Mouse (Mus musculus) forebrain, embryonic 11.5 days (tissue): ENCODE data around the gene Dclk1. TPM values are rescaled to one million over a fixed set of nuclear protein-coding genes. Genes with fewer than 3 reads are reported as not detected.
A peak's percentile ranks its signal among the peaks of the same experiment; 100 is the strongest.

Source experiments
- ATAC-seq: fragments of 200-750 bp; cut with Nextera tagmentation; replicated peaks from 2 replicates; pipeline ENCODE4 v1.8.0; 2017; ENCODE audit warnings: moderate TSS enrichment; ENCODE audit not compliant: low FRiP score
- DNase-seq: peaks from one replicate; pipeline ENCODE4 v3.0.0-alpha.2; 2017; ENCODE audit warnings: low spot score
- H3K27ac ChIP-seq: fragments of 300-500 bp; sonication (generic); 2 replicates; pipeline ENCODE4 v1.5.1; 2014; ENCODE audit warnings: low read depth, low read length
- H3K27me3 ChIP-seq: fragments of 300-500 bp; sonication (generic); 2 replicates; pipeline ENCODE4 v1.6.1; 2014; ENCODE audit warnings: mild to moderate bottlenecking, low read length, mixed read lengths; ENCODE audit not compliant: control insufficient read depth, insufficient read depth
- H3K36me3 ChIP-seq: fragments of 300-500 bp; sonication (generic); 2 replicates; pipeline ENCODE4 v1.6.1; 2014; ENCODE audit warnings: mild to moderate bottlenecking, low read length, moderate library complexity, mixed read lengths; ENCODE audit not compliant: control insufficient read depth, insufficient read depth
- H3K4me1 ChIP-seq: fragments of 300-500 bp; sonication (generic); replicated peaks from 2 replicates; pipeline ENCODE4 v1.6.1; 2014; ENCODE audit warnings: low read length, mixed read lengths; ENCODE audit not compliant: control insufficient read depth, insufficient read depth
- H3K4me2 ChIP-seq: fragments of 300-500 bp; sonication (generic); 2 replicates; pipeline ENCODE4 v1.6.1; 2014; ENCODE audit warnings: low read depth, mild to moderate bottlenecking, low read length, moderate library complexity, mixed read lengths; ENCODE audit not compliant: severe bottlenecking
- H3K4me3 ChIP-seq: fragments of 300-500 bp; sonication (generic); 2 replicates; pipeline ENCODE4 v1.5.1; 2014; ENCODE audit warnings: low read depth, low read length
- H3K9ac ChIP-seq: fragments of 300-500 bp; sonication (generic); 2 replicates; pipeline ENCODE4 v1.6.1; 2014; ENCODE audit warnings: low read length
- H3K9me3 ChIP-seq: fragments of 300-500 bp; sonication (generic); 2 replicates; pipeline ENCODE4 v1.6.1; 2016; ENCODE audit warnings: low read length, mixed read lengths; ENCODE audit not compliant: control insufficient read depth
- WGBS: fragments of 180-500 bp; shearing (Covaris S2); extraction: QIAGEN DNeasy Blood & Tissue Kit; methylation state at CpG from one replicate; pipeline ENCODE4 v1.1.7; 2014; 5-methylcytosine and 5-hydroxymethylcytosine counted together
- polyA plus RNA-seq: library from polyadenylated mRNA; unstranded; fragments of >200 nt; fragmentation: Nextera tagmentation; extraction: Ambion mirVana; gene quantifications from 2 replicates; pipeline ENCODE4 v1.2.1, GENCODE M21; 2014

The Dclk1 gene
- polyA plus RNA-seq, 1 experiment from 2014 or later, result 77.5 TPM

DNA sequence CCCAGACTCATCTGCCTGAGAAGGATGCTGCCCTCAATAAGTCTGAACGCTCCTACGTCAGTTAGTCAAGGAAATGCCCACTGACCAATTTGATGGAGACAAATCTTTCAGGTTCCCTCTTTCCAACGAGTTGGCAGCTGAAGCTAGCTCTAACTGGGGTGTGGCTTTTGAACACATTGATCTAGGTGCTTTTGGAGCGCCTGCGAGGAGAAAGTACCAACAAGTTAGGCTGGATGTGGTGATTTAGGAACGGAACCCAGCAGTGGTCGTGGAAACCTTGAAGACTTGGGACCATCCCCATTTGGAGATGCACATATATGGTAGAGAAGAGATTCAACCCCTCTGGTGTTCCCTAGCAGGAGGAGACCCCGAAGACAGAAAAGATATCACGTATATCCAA lies 303.8 kb downstream of the Dclk1 start:
- H3K4me1 ChIP-seq, result peaks cover 5% of the 10 kb centered on the region; the same call in 1 of the 2 replicates
- ATAC-seq, result no peak
- WGBS, result 96% methylated on average over 9 of the region's 9 CpGs
- H3K27ac ChIP-seq, result no peak overlapping the region
- no peak overlapping the region for H3K9ac ChIP-seq
- H3K27me3 ChIP-seq, result no peaks in the 10 kb centered on the region
- H3K36me3 ChIP-seq, result no peaks in the 10 kb centered on the region
- no peak overlapping the region for H3K4me3 ChIP-seq
- no peaks in the 10 kb centered on the region for H3K9me3 ChIP-seq
- no peak overlapping the region for H3K4me2 ChIP-seq
- DNase-seq, result no peak

DNA sequence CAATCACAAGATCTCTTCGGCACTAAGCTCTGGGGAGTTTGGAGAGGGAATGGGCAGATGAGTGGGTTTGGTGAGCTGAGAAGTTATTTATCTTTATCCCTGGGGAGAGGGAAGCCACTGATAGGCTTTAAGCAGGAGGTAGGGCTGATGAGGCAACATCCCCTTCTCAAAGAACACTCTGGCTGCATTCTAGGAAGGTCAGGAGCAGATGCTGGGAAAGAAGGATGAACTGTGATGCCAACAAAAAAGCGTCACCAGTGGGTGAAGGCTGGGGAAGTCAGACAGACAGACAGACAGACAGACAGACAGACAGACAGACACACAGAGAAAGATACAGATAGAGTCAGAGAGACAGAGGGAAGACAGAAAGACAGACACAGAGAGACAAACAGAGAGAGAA lies 304.9 kb downstream of the Dclk1 start:
- ATAC-seq (no peak), DNase-seq (no peak)
- 81% methylated on average over 2 of the region's 2 CpGs for WGBS
- Histone ChIP-seq H3K9me3 (no peaks in the 10 kb centered on the region), H3K4me2 (no peak overlapping the region), H3K4me1 (peaks cover 5% of the 10 kb centered on the region; the same call in 1 of the 2 replicates), H3K27ac (no peak overlapping the region), H3K4me3 (no peak overlapping the region), H3K9ac (no peak overlapping the region), H3K27me3 (no peaks in the 10 kb centered on the region), H3K36me3 (no peaks in the 10 kb centered on the region)

DNA sequence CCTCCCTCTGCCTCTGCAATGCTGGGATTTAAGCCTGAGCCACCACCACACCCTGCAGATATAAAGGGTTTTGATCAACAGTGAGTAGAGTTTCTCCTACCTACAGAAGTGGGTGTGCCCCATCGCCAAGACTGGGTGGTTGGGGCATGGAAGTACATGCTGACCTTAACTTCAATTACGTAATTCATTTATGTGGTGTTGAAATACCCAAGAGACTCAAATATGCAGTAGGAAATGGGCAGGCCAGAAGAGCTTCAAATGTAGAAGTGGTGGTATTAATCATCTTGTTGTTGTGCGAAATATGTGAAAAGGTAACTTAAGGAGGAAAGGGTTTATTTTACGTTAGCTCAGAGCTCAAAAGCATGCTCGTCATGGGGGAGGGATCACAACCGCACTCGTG lies 307.2 kb downstream of the Dclk1 start:
- 92% methylated on average over 7 of the region's 7 CpGs for WGBS
- ATAC-seq (no peak), DNase-seq (no peak)
- H3K4me1 ChIP-seq, result no peaks in the 10 kb centered on the region
- no peaks in the 10 kb centered on the region for H3K27me3 ChIP-seq
- no peak overlapping the region for H3K4me2 ChIP-seq
- H3K9ac ChIP-seq, result no peak overlapping the region
- no peak overlapping the region for H3K4me3 ChIP-seq
- H3K27ac ChIP-seq, result no peak overlapping the region
- no peaks in the 10 kb centered on the region for H3K9me3 ChIP-seq
- no peaks in the 10 kb centered on the region for H3K36me3 ChIP-seq

DNA sequence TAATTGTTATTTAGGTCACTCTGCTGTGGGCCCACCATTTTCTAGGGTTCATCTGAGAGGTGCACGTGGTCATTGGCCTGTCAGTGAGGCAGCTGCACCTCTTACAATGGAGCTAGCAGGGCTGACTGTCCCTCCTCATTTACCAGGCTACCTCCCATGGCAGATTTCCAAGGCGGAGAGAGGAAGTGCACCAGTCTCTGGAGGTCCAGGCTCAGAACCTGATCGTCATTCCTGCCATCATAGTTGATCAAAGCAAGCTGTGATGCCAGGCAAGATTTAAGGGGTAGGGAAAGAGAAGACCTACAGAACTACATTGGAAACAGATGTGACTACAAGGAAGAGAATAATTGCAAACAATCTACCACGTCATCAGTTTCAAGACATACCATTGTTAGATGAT lies 308.8 kb downstream of the Dclk1 start:
- no peak overlapping the region for H3K4me2 ChIP-seq
- no peaks in the 10 kb centered on the region for H3K27me3 ChIP-seq
- no peak overlapping the region for H3K27ac ChIP-seq
- no peak overlapping the region for H3K9ac ChIP-seq
- no peaks in the 10 kb centered on the region for H3K4me1 ChIP-seq
- no peak for DNase-seq
- no peaks in the 10 kb centered on the region for H3K36me3 ChIP-seq
- H3K9me3 ChIP-seq, result no peaks in the 10 kb centered on the region
- ATAC-seq, result no peak
- 79% methylated on average over 4 of the region's 4 CpGs for WGBS
- no peak overlapping the region for H3K4me3 ChIP-seq

DNA sequence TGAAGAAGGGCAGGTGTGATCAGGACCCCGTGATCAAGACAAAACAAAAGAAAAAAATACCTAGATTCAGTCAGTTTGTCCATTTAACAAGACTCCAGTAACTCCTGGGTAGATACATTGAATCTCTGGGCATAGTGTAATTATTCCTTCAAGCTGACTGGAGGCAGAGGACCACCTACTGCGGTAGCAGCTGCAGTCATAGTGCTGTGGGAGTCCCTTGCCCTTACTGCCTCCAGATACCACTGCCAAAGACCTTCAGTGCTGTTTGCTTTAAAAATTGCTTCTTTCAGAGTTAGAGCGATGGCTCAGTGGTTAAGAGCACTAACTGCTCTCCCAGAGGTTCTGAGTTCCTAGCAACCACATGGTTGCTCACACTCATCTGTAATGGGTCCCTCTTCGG lies 309.7 kb downstream of the Dclk1 start:
- DNase-seq (no peak), ATAC-seq (no peak)
- WGBS, result 91% methylated on average over 4 of the region's 4 CpGs
- Histone ChIP-seq H3K9me3 (no peaks in the 10 kb centered on the region), H3K27me3 (no peaks in the 10 kb centered on the region), H3K4me1 (no peaks in the 10 kb centered on the region), H3K36me3 (no peaks in the 10 kb centered on the region), H3K4me2 (no peak overlapping the region), H3K27ac (no peak overlapping the region), H3K9ac (no peak overlapping the region), H3K4me3 (no peak overlapping the region)

DNA sequence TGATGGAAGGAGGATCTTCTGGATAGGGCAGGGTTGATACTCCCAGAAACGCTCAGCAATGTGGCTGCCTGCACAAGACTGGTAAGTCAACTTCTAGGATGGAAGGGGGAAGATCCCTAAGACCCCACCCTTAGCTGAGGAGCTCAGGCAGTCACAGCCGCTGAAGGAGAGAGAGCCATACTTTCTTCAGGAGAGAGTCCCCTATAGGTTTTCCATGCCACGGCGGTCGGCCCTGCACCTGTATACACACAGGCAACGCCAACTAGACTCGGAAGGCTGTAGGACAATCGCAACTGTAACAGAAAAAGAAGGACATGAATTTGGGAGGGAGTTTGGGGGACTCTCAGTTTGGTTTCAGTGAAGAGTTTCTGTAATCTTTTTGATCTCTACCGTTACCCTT lies 310.9 kb downstream of the Dclk1 start:
- no peak overlapping the region for H3K27ac ChIP-seq
- no peaks in the 10 kb centered on the region for H3K27me3 ChIP-seq
- no peak overlapping the region for H3K4me3 ChIP-seq
- ATAC-seq, result no peak
- no peaks in the 10 kb centered on the region for H3K9me3 ChIP-seq
- H3K4me1 ChIP-seq, result no peaks in the 10 kb centered on the region
- no peak for DNase-seq
- no peak overlapping the region for H3K9ac ChIP-seq
- H3K4me2 ChIP-seq, result no peak overlapping the region
- 98% methylated on average over 9 of the region's 9 CpGs for WGBS
- no peaks in the 10 kb centered on the region for H3K36me3 ChIP-seq

DNA sequence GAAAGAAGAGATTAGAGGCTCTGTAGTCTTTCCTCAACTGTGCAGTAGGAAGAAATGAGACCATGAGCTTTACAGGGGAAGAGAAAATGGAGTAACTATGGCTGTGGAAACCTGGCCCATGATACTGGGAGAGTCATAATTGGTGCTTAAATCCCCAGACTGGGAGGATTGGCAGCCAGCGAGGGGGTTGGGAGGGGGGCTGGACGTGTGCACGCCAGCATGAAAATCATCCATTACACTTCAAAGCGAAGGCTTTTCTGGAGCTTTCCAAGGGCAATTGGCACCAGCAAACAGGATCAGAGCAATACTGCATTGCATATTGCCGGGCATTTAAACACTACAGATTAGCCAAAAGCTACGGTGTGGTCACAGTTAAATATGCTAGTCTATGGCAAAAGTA lies 313.7 kb downstream of the Dclk1 start:
- DNase-seq (no peak), ATAC-seq (no peak)
- Histone ChIP-seq H3K4me1 (no peaks in the 10 kb centered on the region), H3K4me2 (no peak overlapping the region), H3K4me3 (no peak overlapping the region), H3K36me3 (no peaks in the 10 kb centered on the region), H3K9me3 (no peaks in the 10 kb centered on the region), H3K9ac (no peak overlapping the region), H3K27ac (no peak overlapping the region), H3K27me3 (no peaks in the 10 kb centered on the region)
- 74% methylated on average over 6 of the region's 6 CpGs for WGBS

DNA sequence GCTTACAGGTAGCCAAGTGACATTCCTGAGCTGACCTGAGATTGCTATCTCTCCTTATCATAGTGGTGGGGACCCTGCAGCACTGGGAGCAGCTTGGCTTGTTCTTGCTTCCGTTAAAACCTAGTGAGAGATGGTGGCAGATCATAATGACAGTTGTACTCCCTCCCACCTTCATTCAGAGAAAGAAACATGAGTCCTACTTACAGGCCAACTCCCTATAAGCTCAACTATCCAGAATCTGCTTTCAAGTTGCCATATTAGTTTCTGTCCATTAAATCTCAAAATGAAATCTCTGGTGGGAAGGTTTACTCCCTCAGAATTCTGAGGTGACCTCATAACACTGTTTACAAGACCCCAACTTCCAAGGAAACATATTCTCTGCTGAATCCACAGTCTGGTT lies 316.4 kb downstream of the Dclk1 start:
- no peaks in the 10 kb centered on the region for H3K4me1 ChIP-seq
- no peak overlapping the region for H3K4me2 ChIP-seq
- H3K4me3 ChIP-seq, result no peak overlapping the region
- no peaks in the 10 kb centered on the region for H3K27me3 ChIP-seq
- no peaks in the 10 kb centered on the region for H3K36me3 ChIP-seq
- H3K9ac ChIP-seq, result no peak overlapping the region
- no peaks in the 10 kb centered on the region for H3K9me3 ChIP-seq
- no peak overlapping the region for H3K27ac ChIP-seq
- 83% methylated on average over 1 of the region's 1 CpGs for WGBS
- DNase-seq, result no peak
- ATAC-seq, result no peak

DNA sequence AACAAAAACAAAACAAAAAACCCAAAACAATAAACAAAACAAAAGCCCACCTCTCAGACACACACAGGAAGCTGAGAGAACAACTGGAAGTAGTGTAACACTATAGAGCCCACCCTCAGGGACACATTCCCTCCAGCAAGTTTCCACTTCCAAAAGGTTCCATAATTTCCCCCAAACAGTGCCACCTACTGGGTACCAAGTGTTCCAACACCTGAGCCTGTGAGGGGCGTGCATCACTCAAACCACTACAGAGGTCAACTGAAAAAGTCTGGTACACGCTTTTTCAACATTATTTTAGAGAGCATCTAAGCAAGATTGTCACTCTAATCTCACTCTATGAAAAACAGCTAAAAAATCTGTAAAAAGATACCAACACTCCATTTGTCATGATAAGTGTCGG lies 325.3 kb downstream of the Dclk1 start:
- Histone ChIP-seq H3K27me3 (no peaks in the 10 kb centered on the region), H3K4me3 (no peak overlapping the region), H3K27ac (no peak overlapping the region), H3K9ac (no peak overlapping the region), H3K4me2 (no peak overlapping the region), H3K4me1 (0 out of 2 replicates have a peak, but pooled peaks cover 2% of the 10 kb centered on the region), H3K9me3 (no peaks in the 10 kb centered on the region), H3K36me3 (no peaks in the 10 kb centered on the region)
- DNase-seq (peak; percentile 29), ATAC-seq (no peak)
- 91% methylated on average over 3 of the region's 3 CpGs for WGBS
